Mouse (Mus musculus) spleen, adult 18-20 months (tissue): ENCODE results near the gene Gm17617.
A peak's percentile ranks its signal among the peaks of the same experiment; 100 is the strongest.
"Not testable (repeated sequence)": the region's sequence is repeated elsewhere in the genome, so short reads cannot be mapped to it uniquely, and the experiment has no call there.

ENCODE experiments used
- DNase-seq, 2 experiments: peaks; one replicate each; pipeline ENCODE4 v3.0.0; 2022; ENCODE audit warnings: mixed read lengths in 2 of 2

Gm17617 gene

DNA sequence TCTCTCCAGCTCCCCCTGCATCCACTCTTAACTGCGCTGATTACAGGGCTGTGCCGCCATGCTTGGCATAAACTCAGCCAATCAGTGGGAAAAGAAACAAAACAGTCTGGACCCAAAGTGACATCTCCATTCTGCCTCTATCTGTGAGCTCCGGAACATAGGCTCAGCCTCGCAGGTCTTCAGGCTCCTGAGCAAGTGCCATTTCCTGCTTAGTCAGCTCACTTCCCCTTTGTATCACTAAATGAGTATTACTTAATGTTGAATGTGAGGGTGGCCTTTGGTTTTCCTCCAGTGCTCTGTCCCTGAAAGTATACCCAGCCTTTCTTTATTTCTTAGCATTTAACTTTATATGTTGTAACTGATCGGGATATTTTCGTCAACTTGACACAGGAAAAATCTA, 8.4 kb downstream of the Gm17617 start:
- no peak for DNase-seq

DNA sequence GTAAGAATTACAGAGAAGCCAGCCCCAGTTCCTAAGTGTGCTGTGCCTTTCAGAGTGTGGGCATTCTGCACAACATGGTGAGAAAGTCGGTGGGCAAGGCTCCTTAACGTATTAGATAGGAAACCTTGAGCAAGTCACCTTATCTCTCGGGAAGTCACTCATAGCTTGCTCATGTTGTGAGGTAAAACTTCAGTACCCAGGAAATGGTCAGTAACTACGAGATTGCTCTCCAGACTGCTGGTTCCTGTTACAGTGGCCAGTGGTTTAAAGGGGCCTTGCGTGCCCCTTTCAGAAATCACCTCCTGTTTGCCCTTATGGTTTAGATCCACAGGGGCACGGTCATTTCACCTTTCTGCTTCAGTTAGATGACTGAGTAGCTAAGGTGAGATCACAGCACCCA, 19.0 kb downstream of the Gm17617 start:
- DNase-seq, result no peak

GRCm38 (mm10) chr13:55107694-55108093, 25.7 kb downstream of the Gm17617 start:
- DNase-seq, result no peak

DNA sequence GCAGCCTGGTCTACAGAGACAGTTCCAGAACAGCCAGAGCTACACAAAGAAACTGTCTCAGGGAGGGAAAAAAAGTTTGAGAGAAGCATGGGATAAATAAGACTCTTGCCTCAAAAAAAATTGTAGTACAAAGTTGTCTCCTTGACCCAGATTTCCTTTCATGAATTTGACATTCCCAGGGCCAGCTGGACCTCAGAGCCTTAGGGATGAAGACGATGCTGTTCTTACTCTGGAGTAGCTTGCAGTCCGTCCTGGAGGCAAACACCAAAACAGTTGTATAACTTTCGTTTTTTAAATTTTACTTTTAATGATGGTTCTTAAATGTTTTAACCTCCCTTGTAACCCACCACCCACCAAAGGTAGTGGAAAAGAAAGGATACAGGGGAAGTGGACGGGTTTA, 26.2 kb downstream of the Gm17617 start:
- DNase-seq, result no peak

GRCm38 (mm10) chr13:55105953-55106691, 27.2 kb downstream of the Gm17617 start:
- DNase-seq, result no peak

DNA sequence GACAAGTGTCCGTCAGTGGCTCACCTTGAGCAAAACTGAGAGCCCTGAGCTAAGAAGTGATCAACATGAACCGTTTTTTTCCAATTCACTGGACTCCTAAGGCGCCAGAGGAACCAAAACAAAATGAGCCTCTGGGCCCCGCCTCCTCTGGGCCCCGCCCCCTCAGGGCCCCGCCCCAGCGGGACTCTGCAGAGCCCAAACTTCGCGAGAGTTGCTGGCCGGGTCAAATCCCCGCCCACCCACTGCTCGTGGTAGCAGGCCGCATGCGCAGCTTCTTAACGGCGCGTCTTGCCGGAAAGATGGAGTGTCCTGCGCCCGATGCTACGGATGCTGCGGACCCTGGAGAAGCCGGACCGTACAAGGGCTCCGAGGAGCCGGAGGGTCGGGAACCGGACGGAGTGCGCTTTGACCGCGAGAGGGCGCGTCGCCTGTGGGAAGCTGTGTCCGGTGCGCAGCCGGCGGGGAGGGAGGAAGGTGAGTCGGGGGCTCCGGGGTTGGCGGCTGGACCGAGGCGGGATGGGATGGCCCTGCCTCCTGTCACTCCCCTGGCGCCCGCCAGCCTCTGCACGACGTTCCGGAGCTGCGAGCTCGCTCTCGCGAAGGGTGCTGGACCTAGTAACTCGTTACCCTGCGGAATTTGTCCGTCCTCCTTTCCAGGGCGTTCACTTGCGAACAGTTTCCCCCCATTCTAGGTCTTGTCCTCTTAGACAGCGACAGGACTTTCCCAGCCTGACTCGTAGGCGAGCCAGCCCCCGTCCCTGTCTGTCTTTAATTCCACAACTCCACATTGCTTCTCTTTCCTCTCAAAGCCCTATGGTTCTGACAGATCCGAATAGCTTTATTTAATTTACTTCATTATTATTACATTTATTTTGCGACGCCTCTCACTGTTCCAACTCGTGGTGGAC, 28.0 kb downstream of the Gm17617 start, which contains the start of gene Zfp346:
Zfp346 (plus strand) TSS at position 267 of the 908 bp plus-strand sequence.
- DNase-seq, result peak; percentile 96 to 99

DNA sequence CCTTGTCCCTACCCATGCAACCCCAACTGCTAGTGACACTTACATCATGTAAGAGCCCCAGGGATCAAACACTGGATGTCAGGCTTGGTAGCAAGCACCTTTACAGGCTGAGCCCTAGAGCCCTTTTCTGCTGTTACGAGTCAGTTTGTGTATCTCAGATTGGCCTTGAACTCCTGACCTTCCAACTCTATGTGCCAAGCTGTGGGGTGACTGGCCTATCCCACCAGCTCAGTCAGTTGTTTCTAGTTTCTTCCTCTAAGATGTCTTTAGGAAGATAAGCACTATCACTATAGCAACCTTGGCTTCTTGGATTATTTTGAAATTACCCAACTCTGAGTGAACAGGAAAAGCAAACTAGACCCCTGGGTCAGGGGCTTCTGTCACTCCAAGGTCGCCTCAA, 30.0 kb downstream of the Gm17617 start:
- no peak for DNase-seq

GRCm38 (mm10) chr13:55102366-55102765, 31.0 kb downstream of the Gm17617 start:
- DNase-seq, result no peak

GRCm38 (mm10) chr13:55101627-55102026, 31.7 kb downstream of the Gm17617 start:
- DNase-seq, result no peak

- DNase-seq, result peak; percentile 75 to 80
Measured at GRCm38 (mm10) chr13:55099726-55100478, 33.4 kb downstream of the Gm17617 start, which contains the start of gene Uimc1. TSS of gene Uimc1 (minus strand) at chr13:55100300.

DNA sequence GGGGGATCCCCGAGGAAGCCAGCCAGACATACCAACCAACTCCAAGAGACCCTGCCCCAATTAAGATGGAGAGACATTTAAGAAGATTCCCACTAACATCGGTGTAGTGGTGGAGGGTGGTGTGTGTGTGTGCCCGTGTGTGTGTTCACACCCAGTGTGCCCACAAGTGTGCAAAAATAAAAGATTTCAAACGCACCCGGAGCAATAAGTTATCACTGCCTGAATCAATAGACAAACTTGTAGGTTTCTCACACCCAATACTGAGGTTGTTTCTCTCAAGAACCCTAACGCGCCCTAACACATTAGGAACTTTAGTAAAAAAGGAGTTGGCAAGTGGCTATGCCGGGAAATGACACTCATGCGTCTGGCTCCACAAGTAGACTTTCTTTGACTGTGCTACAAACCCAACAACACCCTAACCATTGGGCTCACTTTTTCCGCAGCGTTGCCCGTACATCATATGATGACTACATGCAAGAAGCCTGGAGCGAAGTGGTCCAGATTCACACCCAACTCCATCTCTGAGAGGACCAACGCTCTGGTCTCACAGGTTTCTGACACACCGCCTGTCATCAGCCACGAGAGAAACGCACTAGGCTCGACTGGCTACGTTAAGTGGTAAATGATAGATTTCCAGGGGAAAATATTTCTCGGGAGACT, 34.2 kb downstream of the Gm17617 start:
- peak in 1 of 2 experiments; percentile 27 for DNase-seq

- not testable (repeated sequence) for DNase-seq
Measured at GRCm38 (mm10) chr13:55097841-55098240, 35.5 kb downstream of the Gm17617 start.

- no peak for DNase-seq
Measured at GRCm38 (mm10) chr13:55092588-55092987, 40.8 kb downstream of the Gm17617 start.
